Mouse (Mus musculus) left cerebral cortex, postnatal 36 days (tissue): ENCODE results near the gene Sema3a. TPM values are rescaled to one million over a fixed set of nuclear protein-coding genes. Genes with fewer than 3 reads are reported as not detected.
A peak's percentile ranks its signal among the peaks of the same experiment; 100 is the strongest.

Experiments used
- DNase-seq, 2 experiments: peaks; one replicate each; pipeline ENCODE4 v3.0.0; 2021 to 2022; ENCODE audit warnings: low spot score in 2 of 2, mixed read lengths in 1 of 2
- intact Hi-C: fragments of 180-260 bp; cut with DNase I; formaldehyde crosslinking; loops from one replicate; pipeline ENCODE4 v1.15.1; 2025
- total RNA-seq, 2 experiments: library from RNA; stranded (reverse); gene quantifications; 2 replicates each; pipeline ENCODE4 v1.2.3; 2021

Gene Sema3a
- total RNA-seq, 2 experiments from 2014 or later, result 23.2 to 28.7 TPM

GRCm38 (mm10) chr5:13313977-13314376 is 188.8 kb downstream of the Sema3a start:
- intact Hi-C loops, result no loop called here
- no peak for DNase-seq

- intact Hi-C loops, result no loop called here
- no peak for DNase-seq
Observed at GRCm38 (mm10) chr5:13318728-13319429, 193.7 kb downstream of the Sema3a start.

DNA sequence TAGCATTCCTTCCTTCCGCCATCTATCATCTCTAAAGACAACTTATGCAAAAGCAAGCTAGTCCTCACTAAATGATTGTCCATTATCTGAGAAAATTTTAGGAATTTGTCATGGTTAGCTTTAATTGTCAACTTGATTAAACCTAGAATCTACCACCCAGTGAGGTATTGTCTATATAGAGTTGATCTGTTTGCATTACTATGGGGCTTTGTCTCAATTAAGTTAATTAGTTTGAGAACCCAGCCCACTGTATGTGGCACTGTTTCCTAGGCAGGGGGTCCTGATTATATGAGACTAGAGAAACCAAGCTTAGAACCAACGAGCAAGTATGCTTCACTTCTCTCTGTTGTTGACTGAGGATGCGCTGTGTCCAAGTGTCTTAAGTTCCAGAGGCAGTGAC is 194.9 kb downstream of the Sema3a start:
- intact Hi-C loops, result no loop called here

DNA sequence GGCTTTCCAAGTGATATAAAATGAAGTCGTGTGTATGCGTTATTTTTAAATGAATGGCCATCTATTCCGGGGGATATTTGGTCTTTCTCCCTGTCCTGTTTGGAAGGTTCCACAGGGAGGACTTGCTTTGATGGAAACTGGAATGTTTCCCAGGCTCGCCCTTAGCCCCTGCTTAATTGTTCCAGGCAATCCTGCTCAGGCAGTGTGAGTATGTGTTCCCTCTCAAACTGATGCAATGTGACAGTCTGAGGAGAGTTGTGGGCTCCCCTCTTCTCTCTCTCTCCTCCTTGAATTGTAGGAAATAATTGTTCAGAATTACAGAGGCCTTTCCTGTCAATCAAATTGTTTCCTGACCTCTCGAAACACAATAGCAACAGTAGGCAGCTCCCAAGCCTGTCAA is 202.1 kb downstream of the Sema3a start:
- intact Hi-C loops, result no loop called here
- no peak for DNase-seq

More for the DNA sequence above, 194.9 kb downstream of the Sema3a start:
- DNase-seq, result no peak

DNA sequence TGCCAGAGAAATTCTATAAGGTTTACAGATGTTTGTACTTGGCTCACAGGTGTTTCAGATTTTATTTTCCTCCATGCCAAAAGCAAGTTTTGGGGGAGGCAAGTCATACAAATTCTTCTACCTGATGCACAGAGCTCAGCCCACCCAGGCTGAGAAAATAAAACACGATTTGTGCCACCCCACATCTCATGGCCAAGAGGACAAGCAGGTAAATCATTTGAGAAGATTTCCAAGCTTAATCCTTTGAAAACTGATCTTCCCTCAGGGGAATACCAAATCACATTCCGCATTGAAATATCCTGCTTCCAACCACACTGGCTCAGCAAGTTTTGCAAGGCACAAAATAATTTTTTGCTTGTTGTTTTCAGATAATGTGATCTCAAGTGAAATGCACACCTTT is 206.2 kb downstream of the Sema3a start:
- intact Hi-C loops, result no loop called here
- no peak for DNase-seq

- intact Hi-C loops, result no loop called here
- no peak for DNase-seq
Observed at GRCm38 (mm10) chr5:13337665-13338064, 212.5 kb downstream of the Sema3a start.

- intact Hi-C loops, result no loop called here
Observed at GRCm38 (mm10) chr5:13347068-13347467, 221.9 kb downstream of the Sema3a start.

GRCm38 (mm10) chr5:13351611-13352010 is 226.4 kb downstream of the Sema3a start:
- intact Hi-C loops, result no loop called here

More at GRCm38 (mm10) chr5:13347068-13347467, 221.9 kb downstream of the Sema3a start:
- no peak for DNase-seq

DNA sequence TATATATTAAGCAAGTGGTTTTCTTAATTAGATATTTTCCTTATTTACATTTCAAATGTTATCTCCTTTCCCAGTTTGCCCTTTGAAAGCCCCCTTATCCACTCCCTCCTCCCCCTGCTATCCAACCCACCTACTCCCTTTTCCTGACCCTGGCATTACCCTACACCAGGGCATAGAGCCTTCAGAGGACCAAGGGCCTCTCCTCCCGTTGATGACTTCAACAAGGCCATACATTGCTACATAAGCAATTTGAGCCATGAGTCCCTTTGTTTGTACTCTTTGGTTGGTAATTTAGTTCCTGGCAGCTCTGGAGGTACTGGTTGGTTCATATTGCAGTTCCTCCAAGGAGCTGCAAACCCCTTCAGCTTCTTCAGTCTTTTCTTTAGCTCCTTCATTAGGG is 227.8 kb downstream of the Sema3a start:
- DNase-seq, result no peak
- intact Hi-C loops, result no loop called here

More at GRCm38 (mm10) chr5:13351611-13352010, 226.4 kb downstream of the Sema3a start:
- no peak for DNase-seq

DNA sequence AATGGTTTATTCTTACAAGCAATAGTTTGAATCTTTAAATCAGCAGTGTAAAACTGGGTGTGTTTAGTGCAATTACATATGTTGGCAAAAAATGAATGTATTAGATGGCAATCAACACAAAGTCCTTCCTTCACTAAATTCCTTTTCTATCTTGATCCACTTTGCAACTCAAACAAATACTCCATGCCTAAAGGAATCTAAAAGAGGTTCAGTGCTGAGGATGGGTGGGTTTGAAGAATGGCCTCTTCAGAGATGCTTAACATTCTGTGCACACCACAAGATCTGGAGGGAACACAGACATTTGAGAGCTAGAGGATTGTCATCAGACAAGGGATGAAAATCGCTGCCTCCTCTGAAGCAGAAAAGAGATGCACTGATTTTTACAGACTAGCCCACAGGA is 228.3 kb downstream of the Sema3a start:
- DNase-seq, result no peak
- intact Hi-C loops, result no loop called here

DNA sequence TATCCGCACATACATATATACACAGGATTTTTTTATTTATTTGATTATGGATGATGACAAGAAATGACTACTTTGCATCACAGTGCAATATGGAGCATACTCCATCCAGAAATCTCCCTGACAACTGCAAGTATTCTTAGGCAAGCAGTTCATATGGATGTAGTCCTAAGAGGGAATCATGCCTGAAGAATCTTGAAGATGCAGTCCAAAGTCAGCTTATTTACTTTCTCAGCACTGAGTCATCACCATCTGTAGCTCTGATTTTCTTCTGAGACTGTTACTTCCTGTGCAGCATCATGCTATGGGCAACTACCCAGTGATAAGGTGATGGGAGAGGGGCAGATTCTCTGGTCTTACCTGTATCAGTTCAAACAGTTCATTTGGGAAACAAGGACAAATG is 229.7 kb downstream of the Sema3a start:
- intact Hi-C loops, result no loop called here
- DNase-seq, result no peak

- intact Hi-C loops, result no loop called here
- DNase-seq, result no peak
Observed at GRCm38 (mm10) chr5:13358770-13359169, 233.6 kb downstream of the Sema3a start.

- no peak for DNase-seq
- intact Hi-C loops, result no loop called here
Observed at GRCm38 (mm10) chr5:13360711-13361110, 235.5 kb downstream of the Sema3a start.

GRCm38 (mm10) chr5:13365108-13365507 is 239.9 kb downstream of the Sema3a start:
- intact Hi-C loops, result no loop called here
- no peak for DNase-seq

- intact Hi-C loops, result no loop called here
- DNase-seq, result no peak
Observed at GRCm38 (mm10) chr5:13379223-13379622, 254.0 kb downstream of the Sema3a start.

GRCm38 (mm10) chr5:13384047-13384446 is 258.8 kb downstream of the Sema3a start:
- DNase-seq, result no peak
- intact Hi-C loops, result no loop called here

- peak; percentile 39 to 45 for DNase-seq
- intact Hi-C loops, result no loop called here
Observed at GRCm38 (mm10) chr5:13384714-13385113, 259.5 kb downstream of the Sema3a start.

DNA sequence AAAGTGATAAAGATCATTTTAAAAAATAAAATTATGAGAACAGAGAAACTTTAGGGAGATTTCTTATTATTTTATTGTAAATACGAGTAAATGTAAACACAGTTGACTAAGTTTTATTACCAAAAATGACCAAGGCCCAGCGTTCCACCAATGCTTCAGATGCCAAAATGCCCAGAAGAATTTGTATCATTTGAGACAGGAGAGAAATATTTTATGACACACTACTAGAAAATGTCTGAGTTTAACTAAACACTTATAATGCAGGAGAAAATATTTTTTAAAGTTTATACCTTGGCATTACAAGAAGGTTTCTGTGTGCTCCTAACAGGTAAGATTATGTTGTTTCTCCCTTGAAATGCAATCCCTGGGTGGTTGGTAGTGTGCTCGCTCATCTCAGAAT is 261.4 kb downstream of the Sema3a start:
- DNase-seq, result no peak
- intact Hi-C loops, result no loop called here

- intact Hi-C loops, result no loop called here
- no peak for DNase-seq
Observed at GRCm38 (mm10) chr5:13387679-13388078, 262.5 kb downstream of the Sema3a start.

GRCm38 (mm10) chr5:13389995-13390394 is 264.8 kb downstream of the Sema3a start:
- no peak for DNase-seq
- intact Hi-C loops, result loop anchor here (10.0 kb wide), 2 partner anchors 225 to 825 kb away; no protein-coding TSS in a partner anchor

DNA sequence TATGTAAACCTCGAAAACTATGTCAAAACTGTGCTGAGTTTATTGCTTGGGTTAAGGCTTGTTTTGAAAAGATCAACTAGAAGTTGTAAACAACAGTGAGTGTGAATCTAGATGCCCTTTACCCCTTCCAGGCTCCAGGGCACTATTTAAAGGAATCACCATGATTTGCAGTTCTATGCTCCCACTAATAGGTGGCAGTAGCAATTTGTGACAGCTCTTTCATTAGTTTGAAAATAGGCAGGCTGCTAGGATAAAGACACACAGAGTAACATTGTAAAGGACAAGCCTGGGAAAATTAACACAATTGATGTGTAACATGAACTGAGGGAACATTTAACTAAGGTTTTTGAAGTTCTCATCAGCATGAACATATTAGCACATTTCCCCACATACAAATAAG is 280.2 kb downstream of the Sema3a start:
- intact Hi-C loops, result no loop called here
- no peak for DNase-seq

- no peak for DNase-seq
- intact Hi-C loops, result no loop called here
Observed at GRCm38 (mm10) chr5:13406131-13406530, 280.9 kb downstream of the Sema3a start.
